Mouse (Mus musculus): ENCODE results near the gene Hmg20a.

Hmg20a gene

GRCm38 (mm10) chr9:56495088-56495487 lies 76.7 kb downstream of the Hmg20a start:
- no peak for DNase-seq (ENCODE audit: low read depth in 2 of 2, low spot score in 2 of 2)

GRCm38 (mm10) chr9:56495795-56496232 lies 77.4 kb downstream of the Hmg20a start:
- DNase-seq (ENCODE audit: low read depth in 2 of 2, low spot score in 2 of 2): no peak

- no peak for DNase-seq (ENCODE audit: low read depth in 2 of 2, low spot score in 2 of 2)
Observed at GRCm38 (mm10) chr9:56496567-56496966, 78.2 kb downstream of the Hmg20a start.

- no peak for DNase-seq (ENCODE audit: low read depth in 2 of 2, low spot score in 2 of 2)
Observed at GRCm38 (mm10) chr9:56497181-56497864, 78.9 kb downstream of the Hmg20a start.

GRCm38 (mm10) chr9:56499324-56500067 lies 81.1 kb downstream of the Hmg20a start:
- DNase-seq (ENCODE audit: low read depth in 2 of 2, low spot score in 2 of 2): no peak

- no peak for DNase-seq (ENCODE audit: low read depth in 2 of 2, low spot score in 2 of 2)
Observed at GRCm38 (mm10) chr9:56500893-56501590, 82.6 kb downstream of the Hmg20a start.

GRCm38 (mm10) chr9:56501721-56502542 lies 83.5 kb downstream of the Hmg20a start:
- no peak for DNase-seq (ENCODE audit: low read depth in 2 of 2, low spot score in 2 of 2)

GRCm38 (mm10) chr9:56502543-56502971 lies 84.1 kb downstream of the Hmg20a start:
- DNase-seq (ENCODE audit: low read depth in 2 of 2, low spot score in 2 of 2): no peak

- DNase-seq (ENCODE audit: low read depth in 2 of 2, low spot score in 2 of 2): no peak
Observed at GRCm38 (mm10) chr9:56503621-56504500, 85.5 kb downstream of the Hmg20a start.

GRCm38 (mm10) chr9:56504511-56504910 lies 86.1 kb downstream of the Hmg20a start:
- no peak for DNase-seq (ENCODE audit: low read depth in 2 of 2, low spot score in 2 of 2)

GRCm38 (mm10) chr9:56505083-56505792 lies 86.8 kb downstream of the Hmg20a start:
- no peak for DNase-seq (ENCODE audit: low read depth in 2 of 2, low spot score in 2 of 2)

GRCm38 (mm10) chr9:56505793-56506755 lies 87.7 kb downstream of the Hmg20a start:
- peak; percentile 84 to 92 for DNase-seq (ENCODE audit: low read depth in 2 of 2, low spot score in 2 of 2)

- DNase-seq (ENCODE audit: low read depth in 2 of 2, low spot score in 2 of 2): peak in 1 of 2 experiments; percentile 2
Observed at GRCm38 (mm10) chr9:56506931-56507681, 88.7 kb downstream of the Hmg20a start.

- no peak for DNase-seq (ENCODE audit: low read depth in 2 of 2, low spot score in 2 of 2)
Observed at GRCm38 (mm10) chr9:56507682-56508061, 89.3 kb downstream of the Hmg20a start.

- DNase-seq (ENCODE audit: low read depth in 2 of 2, low spot score in 2 of 2): peak; percentile 18 to 37
Observed at GRCm38 (mm10) chr9:56508835-56509451, 90.5 kb downstream of the Hmg20a start.

- DNase-seq (ENCODE audit: low read depth in 2 of 2, low spot score in 2 of 2): no peak
Observed at GRCm38 (mm10) chr9:56510281-56510680, 91.9 kb downstream of the Hmg20a start.

GRCm38 (mm10) chr9:56512486-56512885 lies 94.1 kb downstream of the Hmg20a start:
- no peak for DNase-seq (ENCODE audit: low read depth in 2 of 2, low spot score in 2 of 2)

All from CD8-positive naive resting alpha-beta T cell, adult 2 months (primary cell).